Mouse (Mus musculus) retina, postnatal 1 day (tissue): ENCODE measurements around the gene Gpr3.

Source experiments
- DNase-seq: peaks from one replicate; pipeline ENCODE4 v3.0.0-alpha.2; 2012

The Gpr3 gene

DNA sequence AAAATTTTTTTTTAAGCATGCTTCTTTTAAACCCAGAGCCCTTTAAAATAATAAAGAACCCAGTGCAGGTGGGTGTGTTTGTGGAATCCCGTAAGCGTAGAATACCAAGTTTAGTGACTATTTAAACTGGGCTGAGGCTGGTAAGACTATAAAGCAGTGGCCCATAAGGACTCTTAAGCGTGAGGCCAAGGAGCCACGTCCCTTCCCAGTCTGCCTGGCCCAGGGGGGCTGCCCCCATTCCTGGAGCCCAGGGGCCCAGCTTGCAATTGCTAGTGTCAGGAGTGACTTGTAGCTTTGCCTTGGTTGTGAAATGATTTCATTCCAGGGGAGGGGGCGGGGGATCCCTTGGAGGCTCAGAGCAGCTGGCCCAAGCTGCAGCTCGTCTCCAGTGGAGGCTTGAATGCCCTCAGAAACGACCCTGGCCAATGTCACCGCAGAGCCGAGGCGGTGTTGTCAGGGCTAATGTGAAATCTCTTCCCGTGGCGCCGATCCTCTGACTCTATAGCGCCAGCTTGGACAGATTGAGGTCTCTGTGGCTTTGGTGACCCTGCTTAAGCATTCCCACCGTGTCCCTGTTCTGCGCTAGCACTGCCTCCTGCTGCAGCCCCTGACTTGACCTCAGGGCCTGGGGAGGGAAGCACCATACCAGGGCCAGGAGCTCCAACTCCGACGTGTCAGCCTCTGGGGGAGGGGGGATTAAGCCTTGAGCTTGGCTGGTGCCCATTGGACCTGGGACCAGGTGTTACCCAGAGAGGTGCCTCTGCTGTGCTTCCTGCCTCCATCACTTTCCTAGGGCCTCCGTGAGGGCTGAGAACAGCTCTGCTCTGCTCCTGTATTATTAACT lies 13.8 kb downstream of the Gpr3 start:
- DNase-seq, result peak; percentile 77

DNA sequence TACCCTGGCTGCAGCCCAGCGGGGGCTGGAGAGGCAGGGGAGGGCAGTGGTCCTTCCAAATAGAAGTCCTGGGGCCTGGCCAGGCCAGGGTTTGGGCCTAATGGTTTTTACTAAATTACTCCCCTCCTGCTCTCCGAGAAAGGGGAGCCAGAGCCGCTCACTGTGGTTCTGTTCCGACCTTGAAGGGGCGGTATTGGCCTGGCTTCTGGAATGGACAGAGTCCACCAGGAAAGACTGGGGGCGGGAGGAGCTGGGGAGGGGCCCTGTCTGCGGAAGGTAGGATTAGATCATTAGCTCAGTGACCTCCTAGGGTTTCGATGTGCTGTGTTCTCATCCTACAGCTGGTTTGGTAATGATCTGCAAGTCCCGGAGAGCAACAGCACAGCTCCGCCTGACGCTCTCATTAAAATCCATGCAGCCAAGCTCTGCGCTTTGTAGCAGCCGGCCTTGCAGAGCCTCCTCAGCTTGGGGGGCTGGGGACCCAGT lies 14.5 kb downstream of the Gpr3 start:
- DNase-seq, result peak; percentile 76

DNA sequence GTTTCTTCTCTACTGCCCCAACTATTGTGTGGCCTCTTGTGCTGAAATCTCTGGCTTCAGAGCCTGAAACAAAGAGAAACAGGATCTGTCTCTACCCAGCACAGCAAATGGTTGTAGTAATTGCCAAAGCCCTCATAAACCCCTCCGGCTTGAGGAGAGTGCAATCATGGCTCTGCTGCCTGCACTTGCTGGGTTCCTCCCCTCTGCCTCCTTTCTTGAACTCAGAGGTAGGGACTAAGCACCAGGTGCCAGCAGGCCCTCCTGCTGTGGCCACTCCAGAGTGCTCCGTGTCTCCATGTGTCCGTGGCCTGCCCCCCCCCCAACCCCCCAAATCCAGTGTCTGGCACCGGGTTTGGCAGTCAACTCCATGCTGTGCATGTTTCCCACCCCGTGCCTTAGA lies 15.0 kb downstream of the Gpr3 start:
- DNase-seq, result no peak

DNA sequence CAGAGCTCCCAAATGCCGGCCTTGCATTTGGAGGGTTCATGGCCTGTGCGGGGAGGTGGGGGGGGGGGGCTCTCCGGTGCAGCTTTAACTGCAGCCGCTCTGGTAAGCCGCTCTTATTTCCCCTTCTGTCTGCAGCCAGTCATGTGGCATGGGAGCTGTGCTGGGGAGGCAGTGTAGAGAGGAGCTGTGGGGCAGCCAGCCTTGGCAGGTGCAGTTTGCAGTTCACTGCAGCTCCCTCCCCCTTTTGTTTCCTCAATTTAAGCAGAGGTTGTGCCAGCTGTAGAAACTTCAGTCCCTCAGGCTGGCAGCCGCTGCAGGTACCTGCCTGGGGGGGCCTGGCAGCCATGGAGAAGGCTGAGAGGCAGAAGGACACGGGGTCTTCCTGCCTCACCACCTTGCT lies 15.5 kb downstream of the Gpr3 start:
- peak; percentile 47 for DNase-seq

DNA sequence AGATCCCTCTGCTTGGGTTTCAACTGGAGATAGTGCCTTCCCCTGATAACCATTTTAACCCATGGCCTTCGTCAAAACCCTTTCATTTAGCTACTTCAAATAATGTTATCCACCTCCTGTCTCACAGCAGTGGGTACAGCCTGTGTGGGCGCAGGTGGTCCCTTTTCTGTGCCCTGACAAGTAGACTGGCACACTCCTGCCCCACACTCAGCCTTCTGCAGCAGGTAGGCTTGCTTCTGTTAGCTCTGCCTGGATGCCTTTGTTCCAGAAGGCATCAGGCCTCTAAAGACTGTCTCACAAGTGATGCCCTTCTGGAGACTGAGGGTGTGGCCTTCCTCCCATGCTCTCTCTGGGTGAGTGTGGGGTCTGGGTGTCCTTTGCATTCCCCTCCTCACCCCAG lies 16.2 kb downstream of the Gpr3 start:
- DNase-seq, result no peak

DNA sequence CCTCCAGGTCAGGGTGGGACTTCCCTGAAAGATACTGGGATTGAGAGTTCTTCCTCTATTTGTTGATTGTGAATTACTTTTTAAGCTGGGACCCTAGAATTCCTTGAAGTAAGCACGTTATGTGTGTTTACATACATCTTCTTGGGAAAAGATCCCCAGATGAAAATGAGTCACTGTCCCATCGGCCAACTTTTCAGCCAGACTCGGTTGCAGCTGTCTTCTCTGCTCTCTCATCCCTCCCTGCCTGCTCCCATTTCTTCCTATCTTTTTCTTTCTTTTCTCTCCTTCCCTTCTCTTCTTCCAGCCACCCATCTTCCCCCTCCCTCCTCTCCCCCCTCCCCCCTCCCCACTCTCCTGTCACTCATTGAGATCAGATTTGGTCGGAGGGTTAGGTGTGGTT lies 17.3 kb downstream of the Gpr3 start:
- DNase-seq, result no peak

DNA sequence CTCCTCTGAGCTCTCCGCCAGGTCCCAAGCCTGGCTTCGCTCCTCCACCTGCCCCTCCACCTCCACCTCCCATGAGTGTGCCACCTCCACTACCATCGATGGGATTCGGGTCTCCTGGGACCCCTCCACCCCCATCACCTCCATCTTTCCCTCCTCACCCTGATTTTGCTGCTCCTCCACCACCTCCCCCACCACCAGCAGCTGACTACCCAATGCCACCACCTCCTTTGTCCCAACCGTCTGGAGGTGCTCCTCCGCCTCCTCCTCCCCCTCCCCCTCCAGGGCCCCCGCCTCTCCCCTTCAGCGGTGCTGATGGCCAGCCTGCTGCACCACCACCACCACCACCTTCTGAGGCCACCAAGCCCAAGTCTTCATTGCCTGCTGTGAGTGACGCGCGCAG lies 17.9 kb downstream of the Gpr3 start:
- DNase-seq, result no peak

DNA sequence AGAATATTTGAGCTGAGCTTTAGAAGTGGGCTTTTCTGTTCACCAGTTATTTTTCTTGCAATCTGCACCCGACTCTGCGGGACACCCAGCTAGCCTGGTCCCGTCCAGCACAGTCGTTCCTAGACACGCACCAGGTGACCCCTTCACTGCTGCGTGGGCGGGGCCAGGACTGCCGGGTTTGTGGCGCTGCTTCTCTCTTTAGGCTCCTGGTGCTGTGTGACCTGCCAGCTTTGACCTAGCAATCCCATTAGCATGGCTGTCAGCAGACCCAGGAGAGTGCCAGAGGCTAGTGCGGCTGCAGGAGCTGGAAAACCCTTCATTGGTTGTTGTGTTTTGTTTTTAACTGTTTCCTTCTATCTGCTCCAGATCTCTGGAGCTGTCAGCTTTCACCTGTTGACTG lies 22.9 kb downstream of the Gpr3 start:
- DNase-seq, result no peak

DNA sequence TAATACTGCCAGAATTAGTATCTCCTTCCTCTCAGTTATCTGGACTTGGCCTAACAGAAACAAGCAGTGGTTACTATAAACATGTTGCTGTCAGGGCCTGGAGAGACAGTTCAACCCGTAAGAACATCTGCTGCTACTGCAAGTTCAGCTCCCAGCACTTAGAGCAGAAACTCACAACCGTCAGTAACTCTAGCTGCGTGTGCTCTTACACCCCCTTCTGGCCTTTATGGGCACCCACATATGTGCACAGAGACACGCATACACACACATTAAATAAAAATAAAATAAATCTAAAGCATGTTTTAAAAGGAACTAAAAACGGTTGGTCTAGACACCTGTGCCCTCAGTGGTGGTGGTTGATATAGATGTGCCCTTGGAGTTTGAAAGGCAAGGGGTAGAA lies 25.5 kb downstream of the Gpr3 start:
- no peak for DNase-seq

DNA sequence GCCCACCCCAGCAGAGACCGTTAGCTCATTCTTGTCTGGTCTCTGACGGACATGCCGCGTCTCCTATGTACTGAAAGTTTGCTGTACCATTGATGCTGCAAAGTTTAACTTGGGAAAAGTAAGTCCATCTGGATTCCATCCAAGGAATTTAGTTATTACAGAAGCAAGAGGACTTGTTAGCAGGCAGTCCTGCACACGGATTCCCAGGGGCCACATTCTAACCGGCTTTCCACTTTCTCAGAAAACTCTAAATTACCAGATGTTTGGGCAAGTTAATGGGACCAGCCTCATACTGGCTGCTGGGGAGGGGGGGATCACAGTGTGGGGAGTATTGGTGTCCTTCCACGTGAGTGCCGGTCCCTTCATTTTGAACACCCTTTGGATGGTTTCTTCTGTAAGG lies 26.4 kb downstream of the Gpr3 start:
- DNase-seq, result no peak

DNA sequence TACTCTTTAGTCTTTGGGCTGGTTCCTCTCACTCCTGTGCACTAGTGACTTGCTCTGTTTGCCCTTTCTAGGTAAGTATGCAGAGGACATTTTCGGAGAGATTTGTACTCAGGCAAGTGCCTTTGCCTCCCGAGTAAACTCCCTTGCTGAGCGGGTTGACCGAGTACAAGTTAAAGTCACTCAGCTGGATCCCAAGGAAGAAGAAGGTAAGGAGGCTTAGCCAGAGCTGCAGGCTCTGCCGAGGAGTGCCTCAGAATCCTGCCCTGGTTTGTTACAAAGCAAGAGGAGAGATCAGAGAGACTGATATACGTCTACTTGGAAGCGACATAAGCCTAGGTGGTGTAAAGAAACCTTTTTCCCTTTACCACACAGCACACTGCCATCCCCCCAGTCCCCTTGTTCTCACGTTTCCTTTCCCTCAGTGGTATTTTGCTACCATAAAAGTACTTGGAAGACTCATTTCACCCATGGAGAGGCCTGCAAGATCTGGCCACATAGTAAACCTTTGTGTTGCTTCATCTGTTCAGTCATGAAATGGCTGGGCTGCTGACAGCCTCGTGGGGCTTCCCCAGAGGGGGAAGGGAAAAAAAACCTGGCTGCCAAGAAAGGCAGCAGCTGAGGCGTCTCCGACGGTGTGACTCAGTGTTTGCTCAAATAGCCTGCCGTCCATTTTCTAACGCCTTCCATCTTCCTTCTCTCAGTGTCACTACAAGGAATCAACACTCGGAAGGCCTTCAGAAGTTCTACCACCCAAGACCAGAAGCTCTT lies 27.3 kb downstream of the Gpr3 start:
- DNase-seq, result no peak

DNA sequence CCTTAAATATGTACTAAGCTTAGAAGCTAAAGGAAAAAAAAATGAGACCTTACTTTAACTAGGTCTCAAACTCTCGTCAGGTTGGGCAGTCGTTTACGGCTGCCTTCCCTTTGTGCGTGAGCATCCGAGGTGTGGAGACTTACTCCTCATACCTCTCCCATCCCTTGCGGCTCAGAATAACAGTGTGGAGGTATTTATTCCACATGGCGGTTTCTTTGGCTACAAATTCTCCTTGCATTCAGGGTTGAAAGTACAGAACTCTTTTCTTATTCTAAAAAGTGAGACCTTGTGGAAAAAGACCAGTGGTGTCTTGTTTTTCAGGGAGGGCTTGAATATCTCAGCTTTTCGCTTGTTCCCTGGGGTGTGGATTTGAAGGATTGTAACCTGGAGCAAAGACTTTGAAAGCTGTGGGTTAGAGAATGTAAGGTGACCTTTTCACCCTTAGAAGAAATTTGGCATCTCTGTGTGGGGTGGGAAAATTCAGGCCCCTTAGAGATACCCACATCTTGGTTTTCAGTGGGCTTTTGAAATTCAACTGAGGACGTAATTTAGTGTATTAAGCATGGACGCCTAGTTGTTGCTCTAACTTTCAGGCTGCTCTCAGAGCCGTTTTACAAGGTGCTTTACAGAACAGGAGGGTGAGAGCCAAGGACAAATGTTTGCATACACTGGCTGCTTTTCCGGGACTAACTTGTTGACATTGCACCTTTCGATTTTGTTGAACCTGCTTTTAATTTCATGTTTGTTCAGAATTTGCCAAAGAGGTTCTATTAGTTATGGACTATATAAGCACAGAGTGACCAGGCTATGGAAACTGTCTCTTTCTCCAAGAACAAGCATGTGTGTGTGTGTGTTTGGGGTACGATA lies 28.1 kb downstream of the Gpr3 start:
- DNase-seq, result no peak

DNA sequence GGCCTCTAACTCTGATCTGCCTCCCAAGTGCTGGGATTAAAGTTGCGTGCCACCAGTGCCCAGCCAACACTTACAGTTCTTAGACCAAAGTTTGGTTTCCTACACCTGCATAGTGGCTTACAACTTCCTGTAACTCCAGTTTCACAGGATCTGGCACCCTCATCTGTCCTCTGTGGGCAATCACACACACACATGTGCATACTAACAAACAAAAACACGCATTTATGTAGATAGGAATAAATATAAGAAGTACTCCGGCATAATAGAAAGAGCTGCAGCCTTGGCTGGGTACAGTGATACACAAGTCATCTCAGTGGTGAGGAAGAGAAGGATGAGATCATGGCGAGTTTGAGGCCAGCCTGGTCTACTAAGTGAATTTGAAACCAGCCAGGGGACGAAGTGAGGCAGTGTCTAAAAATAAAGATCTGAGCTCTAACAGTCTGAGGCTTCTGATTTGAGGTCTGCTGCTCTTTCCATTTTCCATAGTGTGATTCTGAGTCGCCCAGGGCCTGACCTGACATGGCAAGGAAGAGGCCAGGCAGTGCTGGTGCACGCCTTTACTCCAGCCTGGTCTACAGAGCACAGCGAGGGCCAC lies 29.8 kb downstream of the Gpr3 start:
- no peak for DNase-seq

DNA sequence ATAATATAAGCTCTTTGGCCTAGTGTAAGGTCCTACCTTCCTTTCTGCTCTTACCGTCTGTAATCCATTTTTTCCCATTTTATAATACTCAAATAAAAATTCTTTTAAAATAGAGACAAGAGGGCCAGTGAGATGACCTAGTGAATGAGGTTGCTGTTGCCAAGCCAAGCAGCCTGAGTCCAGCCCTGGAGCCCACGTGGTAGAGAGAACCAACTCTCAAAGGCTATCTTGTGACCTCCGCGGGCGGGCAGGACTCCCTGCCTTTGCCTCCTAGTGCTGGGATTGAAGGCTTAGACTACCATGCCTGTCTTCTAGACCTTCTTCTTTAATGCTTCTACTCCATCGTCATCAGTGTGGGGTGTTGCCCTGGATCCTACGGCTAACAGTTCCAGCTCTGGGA lies 33.1 kb downstream of the Gpr3 start:
- no peak for DNase-seq

DNA sequence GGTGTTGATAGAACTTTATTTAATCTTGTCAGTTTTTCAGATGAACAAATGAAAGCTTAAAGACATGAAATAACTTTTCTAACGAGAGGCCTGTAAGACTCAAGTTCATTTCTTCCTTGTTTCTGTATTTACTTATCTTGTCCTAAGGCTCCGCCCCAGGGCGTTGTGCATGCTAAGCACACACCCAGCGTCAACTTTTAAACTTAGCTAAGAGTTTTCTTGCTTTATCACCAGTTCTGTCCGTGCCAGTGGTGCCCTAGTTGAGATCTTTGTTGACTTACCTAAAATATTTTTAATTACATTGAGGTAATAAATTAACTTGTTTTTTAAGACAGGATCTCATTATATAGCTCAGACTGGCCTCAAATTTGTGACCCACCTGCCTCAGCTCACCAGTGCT lies 34.0 kb downstream of the Gpr3 start:
- no peak for DNase-seq

DNA sequence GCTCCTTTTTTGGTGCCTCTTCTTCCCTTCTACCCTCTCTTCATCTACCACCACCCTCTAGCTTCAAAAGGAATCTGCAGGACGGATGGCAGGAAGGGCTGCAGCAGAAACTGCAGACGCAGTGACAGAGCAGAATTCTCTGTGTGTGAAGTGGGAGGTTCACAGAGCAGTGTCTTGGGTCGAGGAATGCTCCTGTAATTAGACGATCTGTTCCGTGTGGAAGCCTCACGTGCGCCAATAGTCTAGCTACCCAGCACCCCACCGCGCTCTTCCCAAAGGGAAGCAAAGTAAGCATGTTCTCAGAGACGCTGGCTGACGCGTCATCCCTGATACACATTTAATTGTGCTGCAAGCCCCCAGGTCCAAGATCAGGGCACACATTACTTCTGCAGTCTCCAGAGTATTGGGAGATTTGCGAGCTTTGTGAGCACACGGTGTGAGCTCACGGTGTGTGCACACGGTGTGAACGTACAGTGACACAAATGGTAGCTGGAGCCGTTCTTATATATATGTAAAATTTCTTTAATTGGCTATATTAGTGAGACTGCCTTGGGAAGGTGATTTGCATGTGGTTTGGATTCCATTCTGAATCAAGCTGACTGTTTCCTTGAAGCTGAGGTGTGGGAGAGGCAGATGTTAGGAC lies 35.5 kb downstream of the Gpr3 start:
- DNase-seq, result no peak

DNA sequence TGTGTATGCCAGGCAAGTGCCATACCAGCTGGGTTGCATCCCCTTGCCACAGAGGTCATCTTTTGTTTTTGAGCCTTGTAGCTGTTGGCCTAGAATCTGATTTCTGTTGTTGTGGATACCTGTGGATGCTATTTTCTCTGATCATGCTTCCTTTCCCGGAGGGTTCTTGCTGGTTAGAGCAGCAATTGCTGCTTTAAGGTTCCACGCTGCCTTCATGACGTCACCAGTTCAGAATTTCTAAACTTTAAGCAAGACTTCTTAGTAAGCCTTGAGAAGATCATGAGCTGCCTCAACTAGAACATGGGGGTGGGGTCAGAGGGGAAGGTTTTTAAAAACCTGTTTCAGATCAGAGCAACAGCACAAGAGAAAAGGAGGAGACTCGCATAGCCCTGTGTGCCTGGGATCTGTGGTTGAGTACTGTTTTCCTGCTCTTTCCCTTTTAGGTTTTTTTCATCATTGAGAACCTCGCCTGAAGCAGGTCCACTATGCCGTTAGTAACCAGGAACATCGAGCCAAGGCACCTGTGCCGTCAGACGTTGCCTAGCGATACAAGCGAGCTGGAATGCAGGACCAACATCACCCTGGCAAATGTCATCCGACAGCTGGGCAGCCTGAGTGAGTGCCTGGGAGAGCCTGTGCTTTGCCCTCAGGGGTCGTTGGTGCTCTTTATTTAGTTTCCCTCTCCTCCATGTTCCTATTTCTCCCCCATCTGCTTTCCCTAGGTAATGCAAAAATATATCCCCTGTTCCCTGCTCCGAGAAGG lies 36.2 kb downstream of the Gpr3 start:
- DNase-seq, result peak; percentile 71

DNA sequence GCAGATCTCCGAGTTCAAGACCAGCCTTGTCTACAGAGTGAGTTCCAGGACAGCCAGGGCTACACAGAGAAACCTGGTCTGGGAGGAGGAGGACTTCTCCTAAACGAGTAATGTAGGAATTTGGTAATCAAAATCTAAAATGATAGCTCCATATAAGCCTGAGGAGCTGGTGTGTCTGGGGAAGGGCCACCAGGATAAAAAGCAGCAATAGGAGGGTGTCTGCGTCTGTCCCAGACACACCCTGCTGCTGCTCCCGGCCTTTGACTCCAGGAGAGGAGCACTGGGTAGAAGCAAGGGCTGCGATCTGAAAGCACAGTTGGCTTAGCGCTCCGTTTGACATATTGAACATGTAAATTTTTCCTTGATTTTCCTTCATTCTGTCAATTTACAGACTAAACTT lies 37.1 kb downstream of the Gpr3 start:
- no peak for DNase-seq

DNA sequence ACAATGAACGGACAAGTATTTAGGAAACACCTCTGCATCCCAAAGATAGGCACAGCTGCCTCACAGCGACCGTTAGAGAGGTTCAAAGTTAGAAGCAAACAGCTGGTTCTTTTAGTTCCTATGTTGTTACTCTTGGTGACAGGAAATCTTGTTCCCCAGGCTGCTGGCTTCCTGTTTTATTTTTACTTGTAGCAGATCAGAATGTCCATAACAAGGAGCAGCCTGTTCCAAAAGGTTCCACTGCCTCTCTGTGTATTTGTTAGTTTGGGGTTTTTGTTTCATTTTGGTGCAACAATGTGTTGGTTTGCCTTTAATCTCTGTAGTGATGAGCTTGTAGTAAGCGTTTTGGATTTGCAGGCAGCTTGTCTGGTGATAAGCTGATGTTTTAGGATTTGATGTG lies 38.0 kb downstream of the Gpr3 start:
- no peak for DNase-seq

DNA sequence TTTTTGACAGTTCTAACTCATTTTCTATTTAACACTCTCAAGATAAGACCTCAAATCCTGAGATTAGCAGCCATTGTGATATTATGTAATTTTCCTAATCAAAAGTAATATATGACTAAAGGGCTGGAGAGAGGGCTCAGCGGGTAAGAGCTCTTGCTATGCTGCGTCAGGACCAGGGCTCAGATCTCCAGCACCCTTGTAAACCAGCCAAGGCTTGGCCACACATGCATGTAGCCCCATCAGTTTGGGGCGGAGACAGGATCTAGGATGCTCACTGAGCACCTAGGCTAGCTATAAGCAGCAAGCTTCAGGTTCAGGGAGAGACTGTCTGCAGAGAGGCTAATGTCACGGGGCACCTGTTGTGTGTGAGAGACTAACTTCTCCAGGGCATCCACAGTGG lies 39.9 kb downstream of the Gpr3 start:
- no peak for DNase-seq

DNA sequence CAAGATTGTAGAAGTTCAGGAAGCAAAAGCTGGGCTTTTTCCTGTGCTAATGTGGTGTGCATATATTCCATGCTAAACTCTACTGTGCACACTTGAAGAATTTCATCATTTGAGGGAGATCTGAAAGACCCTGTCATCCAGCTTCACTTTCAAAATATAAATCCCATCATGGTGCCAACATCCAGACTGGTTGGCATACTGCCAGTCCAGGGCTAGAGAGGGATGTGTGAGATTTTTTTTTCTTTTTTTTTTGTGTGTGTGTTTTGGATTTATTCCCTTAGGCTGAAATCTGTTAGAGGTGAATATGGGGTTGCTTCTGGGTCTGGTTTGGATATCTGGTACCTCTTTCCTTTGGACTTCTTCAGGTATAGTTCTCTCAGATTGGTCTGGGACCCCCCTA lies 41.7 kb downstream of the Gpr3 start:
- DNase-seq, result no peak
